Mouse (Mus musculus): ENCODE data around the gene Coro1c.
"Not testable (repeated sequence)": the region's sequence is repeated elsewhere in the genome, so short reads cannot be mapped to it uniquely, and the experiment has no call there.

Gene Coro1c

DNA sequence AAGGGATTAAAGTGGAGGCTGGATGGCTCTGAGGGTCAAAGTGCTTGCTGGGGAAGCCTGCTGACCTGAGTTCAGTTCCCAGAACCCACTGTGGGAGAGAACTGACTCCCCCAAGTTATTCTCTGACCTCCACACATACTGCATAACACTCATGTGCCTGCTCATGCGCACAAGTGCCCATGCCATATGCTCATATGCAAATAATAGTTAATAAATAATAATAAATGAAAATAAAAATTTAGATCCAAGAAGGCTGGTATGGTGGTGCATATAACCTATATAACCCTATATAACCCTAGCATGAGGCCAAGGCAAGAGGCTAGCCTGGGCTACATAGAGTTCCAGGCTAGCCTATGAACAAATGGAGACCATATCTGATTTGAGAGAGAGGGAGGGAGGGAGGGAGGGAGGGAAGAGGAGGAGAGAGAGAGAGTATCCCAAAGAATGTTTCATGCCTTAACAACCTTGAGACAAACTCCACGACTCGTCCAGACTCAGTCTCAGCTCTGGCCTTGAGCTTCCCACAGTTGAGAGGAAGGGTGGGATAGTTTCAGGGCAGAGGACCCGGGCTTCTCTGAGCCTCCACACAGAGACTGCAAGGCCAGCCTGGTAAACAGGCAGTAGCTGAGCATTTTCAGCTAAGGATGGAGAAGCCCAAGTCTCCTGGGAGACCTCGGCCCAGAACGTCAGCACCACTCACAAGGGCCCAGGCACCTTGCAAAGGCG lies 78.8 kb downstream of the Coro1c start:
- DNase-seq (ENCODE audit: low read depth), result no peak

DNA sequence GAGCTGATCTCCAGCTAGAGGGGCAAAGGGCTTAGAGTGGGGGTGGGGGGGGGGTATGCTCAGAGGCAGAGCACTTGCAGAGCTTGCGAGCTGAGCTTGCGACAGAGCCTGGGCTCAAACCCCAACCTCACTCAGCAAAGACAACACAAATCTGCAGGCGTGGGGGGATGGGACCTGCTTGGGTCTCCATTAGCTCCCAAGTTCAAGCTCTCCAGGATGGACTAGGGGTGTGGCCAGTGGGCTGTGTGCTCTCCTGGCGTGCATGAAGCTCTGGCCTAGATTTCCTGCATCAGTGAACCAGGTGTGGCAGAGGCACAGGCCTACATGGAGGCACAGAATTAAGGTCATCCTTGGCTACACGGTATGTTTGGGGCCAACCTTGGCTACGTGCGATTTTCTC lies 80.1 kb downstream of the Coro1c start:
- DNase-seq (ENCODE audit: low read depth), result no peak

GRCm38 (mm10) chr5:113827991-113828411 lies 80.6 kb downstream of the Coro1c start:
- no peak for DNase-seq (ENCODE audit: low read depth)

- no peak for DNase-seq (ENCODE audit: low read depth)
Measured at GRCm38 (mm10) chr5:113826619-113827018, 81.9 kb downstream of the Coro1c start.

- no peak for DNase-seq (ENCODE audit: low read depth)
Measured at GRCm38 (mm10) chr5:113825558-113825957, 83.0 kb downstream of the Coro1c start.

DNA sequence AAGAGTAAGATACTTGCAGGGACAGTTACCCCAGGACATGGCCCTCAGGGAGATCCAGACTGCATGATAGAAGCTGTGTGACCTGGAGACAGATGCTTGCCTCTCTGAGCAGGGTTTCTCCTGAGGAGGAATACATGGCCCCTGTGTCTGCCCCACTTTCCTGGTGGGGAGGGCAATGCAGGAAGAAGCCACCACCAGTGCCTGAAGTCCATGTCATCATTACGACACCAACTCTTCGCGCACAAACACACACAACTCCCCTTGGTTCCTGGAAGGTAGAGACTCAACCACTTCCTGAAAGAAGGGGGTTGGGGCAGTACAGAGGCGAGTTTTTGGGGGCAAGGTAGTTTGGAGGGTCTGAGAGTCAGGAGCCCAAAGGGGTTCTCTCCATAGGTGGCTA lies 84.3 kb downstream of the Coro1c start:
- no peak for DNase-seq (ENCODE audit: low read depth)

DNA sequence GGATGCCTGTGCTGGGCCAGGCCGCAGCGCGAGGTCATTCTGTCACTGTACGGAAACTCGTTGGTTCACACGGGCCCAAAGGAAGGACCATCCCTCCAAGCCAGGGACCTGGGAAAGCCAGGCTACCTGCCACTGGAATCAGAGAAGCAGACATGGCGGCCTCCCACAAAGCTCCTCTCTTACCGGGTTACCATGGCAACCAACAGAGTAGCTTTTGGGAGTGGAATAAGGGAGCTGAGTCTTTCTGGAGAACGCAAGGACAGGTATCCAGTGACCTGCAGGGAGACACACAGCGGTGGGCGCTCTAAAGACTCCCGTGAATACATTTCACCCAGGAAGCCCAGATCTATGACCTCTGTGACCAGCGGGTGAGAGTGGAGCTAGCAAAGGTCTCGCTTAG lies 90.0 kb downstream of the Coro1c start:
- DNase-seq (ENCODE audit: low read depth), result no peak

DNA sequence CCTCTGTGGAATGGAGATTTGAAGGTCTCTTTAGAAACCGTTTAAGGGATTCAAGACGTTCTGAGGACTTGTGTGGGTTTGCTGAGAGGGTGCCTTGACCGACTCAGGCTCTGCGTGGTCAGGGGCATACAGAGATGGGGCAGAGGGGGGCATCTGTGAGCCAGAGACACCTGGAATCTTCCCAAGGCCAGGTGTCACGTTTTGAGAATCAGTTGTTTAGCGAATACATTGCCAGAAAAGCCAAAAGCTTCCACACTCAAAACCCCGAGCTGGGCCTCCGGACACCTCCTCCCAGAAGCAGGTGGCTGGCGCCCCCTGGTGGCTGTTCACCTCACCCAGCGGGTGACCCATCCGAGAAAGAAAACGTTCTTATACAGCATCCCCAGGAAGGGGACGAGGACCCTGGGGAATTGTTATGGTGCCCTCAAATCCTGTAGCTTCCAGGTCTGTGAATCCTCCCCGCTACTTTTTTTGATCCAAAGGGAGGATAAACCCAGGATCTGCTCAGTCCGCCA lies 92.9 kb downstream of the Coro1c start:
- peak; percentile 65 for DNase-seq (ENCODE audit: low read depth)

- no peak for DNase-seq (ENCODE audit: low read depth)
Measured at GRCm38 (mm10) chr5:113815041-113815389, 93.5 kb downstream of the Coro1c start.

DNA sequence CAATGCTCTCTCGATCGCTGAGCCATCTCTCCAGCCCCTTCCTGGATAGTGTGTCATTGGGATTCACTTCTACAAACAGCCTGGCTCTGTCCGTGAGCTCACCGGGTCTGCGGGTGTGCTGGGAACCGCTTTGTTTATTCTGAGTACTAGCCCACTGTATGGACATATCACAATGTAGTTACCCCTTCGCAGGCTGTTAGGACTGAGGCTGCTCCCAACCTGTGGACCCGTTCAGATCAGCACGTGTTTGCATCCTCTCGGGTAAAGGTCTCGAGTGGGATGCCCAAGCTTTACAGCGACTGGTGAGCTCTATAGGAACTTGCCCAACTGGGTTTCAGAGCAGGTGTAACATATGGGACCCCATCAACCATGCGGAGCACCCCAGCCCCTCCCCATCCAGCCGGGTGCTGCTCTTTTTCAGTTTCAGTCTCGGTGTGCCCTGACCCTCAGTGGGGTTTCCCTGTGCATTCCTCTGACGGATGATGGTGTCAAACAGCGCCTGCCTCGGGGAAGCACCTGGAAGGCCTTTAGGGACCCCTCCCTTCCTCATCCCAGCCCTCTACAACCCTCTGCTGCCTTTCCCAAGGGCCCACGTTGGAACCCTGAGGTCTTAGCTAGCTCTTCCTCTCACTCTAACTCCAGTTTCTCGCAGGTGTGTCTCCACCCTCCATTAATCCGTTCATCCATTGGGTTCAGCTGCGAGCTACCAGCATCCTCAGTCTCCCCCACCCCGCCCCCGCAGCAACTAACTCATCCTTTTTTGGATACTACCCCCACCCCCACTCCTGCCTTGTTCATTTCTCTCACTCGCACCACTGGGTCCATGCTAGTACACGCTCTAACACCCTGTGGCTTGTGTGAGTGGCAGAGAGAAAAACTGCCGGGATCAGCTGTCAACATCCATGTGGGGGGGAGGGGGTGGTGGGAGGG lies 94.2 kb downstream of the Coro1c start:
- no peak for DNase-seq (ENCODE audit: low read depth)

GRCm38 (mm10) chr5:113813608-113814007 lies 95.0 kb downstream of the Coro1c start:
- no peak for DNase-seq (ENCODE audit: low read depth)

DNA sequence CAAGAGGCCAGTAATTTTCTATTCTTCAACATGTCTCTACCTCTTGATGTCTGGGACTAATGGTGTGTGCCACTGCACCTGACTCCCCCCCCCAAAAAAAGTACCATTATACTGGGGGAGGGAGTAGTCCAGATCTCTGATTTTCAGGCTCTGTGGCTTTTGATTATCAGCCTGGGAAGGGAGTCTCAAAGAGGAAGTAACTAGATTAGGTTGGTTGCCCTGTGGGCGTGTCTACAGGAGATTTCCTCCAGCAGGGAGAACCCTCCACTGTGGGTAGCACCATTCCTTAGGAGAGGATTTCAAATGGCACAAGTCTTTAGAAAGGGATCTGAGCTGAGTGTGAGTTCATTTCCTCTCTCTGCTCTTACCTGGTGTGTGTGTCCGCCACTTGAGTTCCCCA lies 95.9 kb downstream of the Coro1c start:
- DNase-seq (ENCODE audit: low read depth), result no peak

DNA sequence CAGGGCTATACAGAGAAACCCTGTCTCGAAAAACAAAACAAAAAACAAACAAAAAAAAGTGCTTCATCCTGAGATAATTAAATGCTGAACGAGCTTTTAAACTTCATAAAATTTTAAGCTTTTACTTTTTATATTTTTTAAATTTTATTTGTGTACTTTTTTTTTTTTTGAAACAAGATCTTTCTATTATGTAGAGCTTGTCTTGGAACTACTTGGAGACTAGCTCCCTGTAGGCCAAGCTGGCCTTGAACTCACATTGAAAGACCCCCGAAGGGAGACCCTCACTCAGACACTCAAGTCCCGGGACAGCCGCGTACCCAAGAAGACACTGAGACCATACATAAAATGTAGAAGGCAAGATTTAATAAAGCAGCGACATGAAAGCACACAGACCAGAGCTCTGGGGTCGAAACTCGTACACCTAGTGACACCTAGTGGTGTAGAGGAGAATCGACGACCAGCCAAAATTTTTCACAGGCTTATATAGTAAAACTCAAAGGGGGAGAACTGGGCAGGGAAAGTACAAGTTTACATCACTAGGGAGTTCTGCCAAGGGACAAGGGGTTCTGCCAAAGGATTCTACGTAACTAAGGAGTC lies 96.6 kb downstream of the Coro1c start:
- not testable (repeated sequence) for DNase-seq (ENCODE audit: low read depth)

DNA sequence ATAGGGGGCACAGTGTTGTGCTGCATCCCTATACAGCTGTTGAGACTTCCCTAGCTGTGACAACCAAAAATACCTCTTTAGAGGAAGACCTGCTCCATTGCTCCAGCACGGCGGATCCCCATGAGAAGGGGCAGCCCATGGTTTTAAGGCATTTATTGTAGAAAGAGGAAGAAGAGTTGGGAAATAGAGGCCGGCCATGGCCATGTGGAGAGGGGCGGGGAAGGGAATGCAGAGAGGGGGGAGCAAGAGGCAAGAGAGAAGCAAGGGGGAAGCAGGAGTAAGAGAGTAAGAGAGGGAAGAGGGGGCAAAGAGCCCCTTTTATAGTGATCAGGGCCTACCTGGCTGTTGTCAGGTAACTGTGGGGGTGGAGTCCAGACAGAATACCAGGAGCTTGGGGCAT lies 98.4 kb downstream of the Coro1c start:
- no peak for DNase-seq (ENCODE audit: low read depth)

DNA sequence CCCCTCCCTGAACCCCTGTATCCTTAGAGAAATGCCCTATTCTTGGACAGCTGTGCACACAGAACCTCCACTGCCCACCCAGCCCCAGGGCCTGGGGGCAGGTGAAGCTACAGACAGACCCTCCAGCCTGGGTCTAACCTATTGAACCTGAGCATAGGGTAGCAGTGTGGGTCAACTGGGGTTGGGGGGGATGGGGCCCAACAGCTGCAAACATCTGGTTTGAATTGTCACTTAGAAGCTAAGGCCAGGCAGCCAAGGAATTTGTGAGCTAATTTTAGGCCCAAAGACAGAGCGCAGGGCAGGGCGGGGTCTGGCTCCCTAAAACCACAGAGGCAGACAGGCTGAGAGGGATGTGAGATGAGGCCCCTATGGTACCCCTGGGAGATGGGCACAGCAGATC lies 100.4 kb downstream of the Coro1c start:
- DNase-seq (ENCODE audit: low read depth), result no peak

DNA sequence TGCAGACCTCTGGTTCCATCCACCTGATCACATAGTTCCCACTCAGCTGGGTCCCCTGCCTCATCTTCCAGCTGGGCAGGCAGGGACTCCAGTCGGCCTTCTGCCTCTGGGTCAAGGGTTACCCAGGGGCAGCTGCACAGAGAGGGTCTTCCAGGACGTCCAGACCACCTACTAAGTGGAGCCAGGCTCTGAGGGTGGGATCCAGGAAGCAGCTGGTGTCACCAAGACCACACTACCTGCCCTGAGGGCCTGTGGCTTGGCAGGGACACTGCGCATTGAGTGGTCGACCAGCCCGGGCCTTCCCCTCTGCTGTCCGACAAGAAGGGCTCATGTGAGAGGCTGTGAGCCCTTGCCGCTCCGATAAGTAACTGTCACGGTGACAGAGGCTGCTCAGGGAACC lies 100.8 kb downstream of the Coro1c start:
- DNase-seq (ENCODE audit: low read depth), result no peak

DNA sequence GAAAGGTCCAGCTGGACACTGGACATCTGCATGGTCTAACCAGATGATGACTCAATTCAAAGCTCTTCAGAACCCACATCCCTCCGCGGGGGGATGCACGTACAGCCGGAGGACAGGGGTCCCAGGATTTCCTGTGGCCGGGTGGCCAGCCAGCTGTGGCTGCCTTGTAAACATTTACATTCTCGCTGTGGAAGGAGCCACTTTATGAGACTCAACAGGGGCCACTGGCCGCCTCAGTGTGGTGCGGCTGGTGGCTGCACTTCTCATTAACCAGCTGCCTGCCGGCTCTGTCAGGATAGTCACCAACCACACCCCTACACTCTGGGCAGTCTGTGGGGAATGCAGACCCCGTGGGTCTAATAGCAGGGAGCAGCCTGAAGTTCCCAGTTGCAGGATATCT lies 102.1 kb downstream of the Coro1c start:
- no peak for DNase-seq (ENCODE audit: low read depth)

DNA sequence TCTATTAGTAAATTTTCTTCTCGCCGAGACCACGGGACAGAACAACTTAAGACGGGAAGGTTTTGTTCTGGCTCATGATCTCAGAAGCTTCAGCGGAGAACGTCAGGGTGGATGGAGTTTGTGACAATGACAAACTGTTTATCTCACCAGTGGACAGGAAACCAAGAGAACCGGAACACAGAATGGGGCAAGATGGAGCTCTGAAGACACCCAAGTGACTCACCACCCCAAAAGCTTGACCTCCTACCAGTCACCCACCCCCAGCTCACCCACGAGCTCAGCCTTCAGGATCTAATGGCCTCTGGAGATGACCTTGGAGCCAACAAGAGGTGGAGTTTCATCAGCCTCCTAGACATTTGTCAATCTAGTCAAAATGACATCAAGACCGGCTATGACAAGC lies 103.3 kb downstream of the Coro1c start:
- no peak for DNase-seq (ENCODE audit: low read depth)

- DNase-seq (ENCODE audit: low read depth), result no peak
Measured at GRCm38 (mm10) chr5:113804395-113804966, 104.1 kb downstream of the Coro1c start.

DNA sequence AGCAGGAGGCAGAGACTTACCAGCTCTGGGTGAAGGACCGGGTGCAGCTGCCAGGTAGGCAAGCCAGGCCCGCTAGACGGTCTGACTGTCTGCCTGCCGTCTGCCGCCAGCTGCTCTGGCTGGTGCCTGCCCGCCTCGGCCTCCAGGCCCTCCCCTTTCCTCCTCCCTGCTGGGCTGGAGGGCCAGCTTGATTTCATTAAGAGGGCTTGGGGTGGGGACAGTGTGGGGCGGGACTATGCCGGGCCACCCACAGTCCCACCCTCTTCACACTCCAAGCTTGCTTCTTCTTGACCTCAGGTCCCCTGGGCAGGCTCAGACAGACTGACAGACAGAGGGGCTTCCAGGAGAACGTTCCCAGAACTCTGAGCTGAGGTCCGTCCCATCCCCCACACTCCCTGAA lies 108.3 kb downstream of the Coro1c start, which contains the start of gene Tmem119:
TSS of gene Tmem119 (minus strand) at position 237 of the 400 bp plus-strand sequence.
- DNase-seq (ENCODE audit: low read depth), result no peak

GRCm38 (mm10) chr5:113799691-113800090 lies 108.9 kb downstream of the Coro1c start:
- no peak for DNase-seq (ENCODE audit: low read depth)

GRCm38 (mm10) chr5:113798525-113798924 lies 110.0 kb downstream of the Coro1c start:
- no peak for DNase-seq (ENCODE audit: low read depth)

Measured in c-Kit-positive CD71-positive TER-119-negative erythroid progenitor cells, embryonic 14.5 days (primary cell).